Mouse (Mus musculus): ENCODE data around the gene Slc7a5.
A peak's percentile ranks its signal among the peaks of the same experiment; 100 is the strongest.

Gene Slc7a5

GRCm38 (mm10) chr8:121880818-121881217 is 26.7 kb downstream of the Slc7a5 start:
- Histone ChIP-seq H3K4me3 (replicated peaks; ENCODE audit: low read length) (no peak overlapping the region; the same call in 1 of the 2 replicates), H3K9me3 (ENCODE audit: low read length) (no peaks in the 10 kb centered on the region), H3K36me3 (ENCODE audit: insufficient read depth, low read length) (peaks cover 75% of the 10 kb centered on the region), H3K27me3 (ENCODE audit: insufficient read depth, low read length) (no peaks in the 10 kb centered on the region), H3K4me1 (replicated peaks; ENCODE audit: low read depth, low read length) (peaks cover 84% of the 10 kb centered on the region)
- no peak for TF ChIP-seq POU5F1 (IDR thresholded peaks at IDR 0.05; ENCODE audit: borderline replicate concordance, low read length)
- TF ChIP-seq NANOG (IDR thresholded peaks at IDR 0.05; ENCODE audit: borderline replicate concordance, low read length) = no peak

GRCm38 (mm10) chr8:121879712-121880111 is 27.8 kb downstream of the Slc7a5 start:
- Histone ChIP-seq H3K4me3 (replicated peaks; ENCODE audit: low read length) (no peak overlapping the region), H3K4me1 (replicated peaks; ENCODE audit: low read depth, low read length) (peaks cover 84% of the 10 kb centered on the region), H3K36me3 (ENCODE audit: insufficient read depth, low read length) (peaks cover 64% of the 10 kb centered on the region), H3K9me3 (ENCODE audit: low read length) (no peaks in the 10 kb centered on the region), H3K27me3 (ENCODE audit: insufficient read depth, low read length) (no peaks in the 10 kb centered on the region)
- no peak for TF ChIP-seq NANOG (IDR thresholded peaks at IDR 0.05; ENCODE audit: borderline replicate concordance, low read length)
- no peak for TF ChIP-seq POU5F1 (IDR thresholded peaks at IDR 0.05; ENCODE audit: borderline replicate concordance, low read length)
- TF ChIP-seq CTCF (conservative IDR thresholded peaks at IDR 0.05; ENCODE audit: low read length) = no peak

- H3K4me3 ChIP-seq (replicated peaks; ENCODE audit: low read length) = no peak overlapping the region
- H3K36me3 ChIP-seq (ENCODE audit: insufficient read depth, low read length) = peaks cover 46% of the 10 kb centered on the region
- TF ChIP-seq CTCF (conservative IDR thresholded peaks at IDR 0.05; ENCODE audit: low read length) = no peak
- no peak for TF ChIP-seq NANOG (IDR thresholded peaks at IDR 0.05; ENCODE audit: borderline replicate concordance, low read length)
- no peak for TF ChIP-seq POU5F1 (IDR thresholded peaks at IDR 0.05; ENCODE audit: borderline replicate concordance, low read length)
- no peaks in the 10 kb centered on the region for H3K27me3 ChIP-seq (ENCODE audit: insufficient read depth, low read length)
- peaks cover 82% of the 10 kb centered on the region for H3K4me1 ChIP-seq (replicated peaks; ENCODE audit: low read depth, low read length)
- no peaks in the 10 kb centered on the region for H3K9me3 ChIP-seq (ENCODE audit: low read length)
Measured at GRCm38 (mm10) chr8:121877828-121878480, 29.5 kb downstream of the Slc7a5 start.

- peaks cover 81% of the 10 kb centered on the region for H3K4me1 ChIP-seq (replicated peaks; ENCODE audit: low read depth, low read length)
- H3K27me3 ChIP-seq (ENCODE audit: insufficient read depth, low read length) = no peaks in the 10 kb centered on the region
- TF ChIP-seq POU5F1 (IDR thresholded peaks at IDR 0.05; ENCODE audit: borderline replicate concordance, low read length) (no peak), CTCF (conservative IDR thresholded peaks at IDR 0.05; ENCODE audit: low read length) (no peak), NANOG (IDR thresholded peaks at IDR 0.05; ENCODE audit: borderline replicate concordance, low read length) (no peak)
- no peaks in the 10 kb centered on the region for H3K9me3 ChIP-seq (ENCODE audit: low read length)
- H3K36me3 ChIP-seq (ENCODE audit: insufficient read depth, low read length) = peaks cover 39% of the 10 kb centered on the region
- H3K4me3 ChIP-seq (replicated peaks; ENCODE audit: low read length) = no peak overlapping the region
Measured at GRCm38 (mm10) chr8:121877212-121877611, 30.3 kb downstream of the Slc7a5 start.

- no peaks in the 10 kb centered on the region for H3K27me3 ChIP-seq (ENCODE audit: insufficient read depth, low read length)
- H3K36me3 ChIP-seq (ENCODE audit: insufficient read depth, low read length) = peaks cover 22% of the 10 kb centered on the region
- peaks cover 74% of the 10 kb centered on the region for H3K4me1 ChIP-seq (replicated peaks; ENCODE audit: low read depth, low read length)
- H3K9me3 ChIP-seq (ENCODE audit: low read length) = no peaks in the 10 kb centered on the region
- H3K4me3 ChIP-seq (replicated peaks; ENCODE audit: low read length) = 0 out of 2 replicates have a peak overlapping the region, but pooled peaks have one; percentile 3
- TF ChIP-seq CTCF (conservative IDR thresholded peaks at IDR 0.05; ENCODE audit: low read length) = no peak
- TF ChIP-seq POU5F1 (IDR thresholded peaks at IDR 0.05; ENCODE audit: borderline replicate concordance, low read length) = no peak
- no peak for TF ChIP-seq NANOG (IDR thresholded peaks at IDR 0.05; ENCODE audit: borderline replicate concordance, low read length)
Measured at GRCm38 (mm10) chr8:121875517-121875916, 32.0 kb downstream of the Slc7a5 start.

GRCm38 (mm10) chr8:121875045-121875444 is 32.4 kb downstream of the Slc7a5 start:
- no peak for TF ChIP-seq NANOG (IDR thresholded peaks at IDR 0.05; ENCODE audit: borderline replicate concordance, low read length)
- no peak for TF ChIP-seq CTCF (conservative IDR thresholded peaks at IDR 0.05; ENCODE audit: low read length)

GRCm38 (mm10) chr8:121874031-121874430 is 33.5 kb downstream of the Slc7a5 start:
- H3K9me3 ChIP-seq (ENCODE audit: low read length) = no peaks in the 10 kb centered on the region
- H3K4me1 ChIP-seq (replicated peaks; ENCODE audit: low read depth, low read length) = peaks cover 60% of the 10 kb centered on the region
- H3K4me3 ChIP-seq (replicated peaks; ENCODE audit: low read length) = no peak overlapping the region
- H3K27me3 ChIP-seq (ENCODE audit: insufficient read depth, low read length) = no peaks in the 10 kb centered on the region
- H3K36me3 ChIP-seq (ENCODE audit: insufficient read depth, low read length) = 0 out of 2 replicates have a peak, but pooled peaks cover 9% of the 10 kb centered on the region
- TF ChIP-seq POU5F1 (IDR thresholded peaks at IDR 0.05; ENCODE audit: borderline replicate concordance, low read length) (no peak), NANOG (IDR thresholded peaks at IDR 0.05; ENCODE audit: borderline replicate concordance, low read length) (no peak), CTCF (conservative IDR thresholded peaks at IDR 0.05; ENCODE audit: low read length) (no peak)

More at GRCm38 (mm10) chr8:121875045-121875444, 32.4 kb downstream of the Slc7a5 start:
- peaks cover 70% of the 10 kb centered on the region for H3K4me1 ChIP-seq (replicated peaks; ENCODE audit: low read depth, low read length)
- peaks cover 17% of the 10 kb centered on the region for H3K36me3 ChIP-seq (ENCODE audit: insufficient read depth, low read length)
- H3K9me3 ChIP-seq (ENCODE audit: low read length) = no peaks in the 10 kb centered on the region
- H3K4me3 ChIP-seq (replicated peaks; ENCODE audit: low read length) = no peak overlapping the region
- H3K27me3 ChIP-seq (ENCODE audit: insufficient read depth, low read length) = no peaks in the 10 kb centered on the region

- H3K27me3 ChIP-seq (ENCODE audit: insufficient read depth, low read length) = no peaks in the 10 kb centered on the region
- no peak for TF ChIP-seq NANOG (IDR thresholded peaks at IDR 0.05; ENCODE audit: borderline replicate concordance, low read length)
- no peak for TF ChIP-seq CTCF (conservative IDR thresholded peaks at IDR 0.05; ENCODE audit: low read length)
- TF ChIP-seq POU5F1 (IDR thresholded peaks at IDR 0.05; ENCODE audit: borderline replicate concordance, low read length) = no peak
Measured at GRCm38 (mm10) chr8:121871833-121872440, 35.6 kb downstream of the Slc7a5 start.

More at GRCm38 (mm10) chr8:121871833-121872440, 35.6 kb downstream of the Slc7a5 start:
- peaks cover 56% of the 10 kb centered on the region for H3K4me1 ChIP-seq (replicated peaks; ENCODE audit: low read depth, low read length)
- H3K36me3 ChIP-seq (ENCODE audit: insufficient read depth, low read length) = 0 out of 2 replicates have a peak, but pooled peaks cover under 1% of the 10 kb centered on the region
- H3K9me3 ChIP-seq (ENCODE audit: low read length) = no peaks in the 10 kb centered on the region
- H3K4me3 ChIP-seq (replicated peaks; ENCODE audit: low read length) = 0 out of 2 replicates have a peak overlapping the region, but pooled peaks have one; percentile 4

Data from E14TG2a.4 (cell line).